Mouse (Mus musculus): ENCODE results near the gene Irf2bpl. TPM values are rescaled to one million over a fixed set of nuclear protein-coding genes. Genes with fewer than 3 reads are reported as not detected.

Gene Irf2bpl
- total and polyA plus RNA-seq, 3 experiments: 7.0 to 19.6 (median 12.1) TPM

GRCm38 (mm10) chr12:86884197-86885058 lies at the start of gene Irf2bpl (continued):
- TF ChIP-seq ZC3H11A (IDR thresholded peaks at IDR 0.05; ENCODE audit: low read depth, low read length): no peak

DNA sequence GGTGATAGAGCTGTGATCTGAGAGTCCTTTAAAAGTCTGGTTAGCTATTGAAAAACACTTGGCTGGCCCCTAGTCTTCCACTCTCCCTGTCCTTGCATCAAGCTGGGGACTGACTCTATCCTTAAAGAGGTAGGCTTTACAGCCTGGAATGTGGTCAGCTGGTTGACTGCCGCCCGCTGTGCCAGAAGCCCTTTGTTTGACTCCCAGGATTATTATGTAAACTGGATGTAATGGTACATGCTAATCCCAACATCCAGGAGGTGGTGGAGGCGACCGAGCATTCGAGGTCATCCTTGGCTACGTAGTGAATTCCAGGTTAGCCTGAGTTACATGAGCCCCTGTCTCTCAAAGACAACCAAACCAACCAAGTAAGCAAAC lies 48.0 kb upstream of the Irf2bpl start:
- Histone ChIP-seq H3K27me3 (replicated peaks) (no peaks in the 10 kb centered on the region), H3K4me3 (replicated peaks in 1 of 3; ENCODE audit: low read depth in 2 of 3, low read length in 2 of 3, poor library complexity in 1 of 3) (no peak overlapping the region), H3K27ac (ENCODE audit: insufficient read depth, low read depth) (no peak overlapping the region), H3K79me2 (replicated peaks; ENCODE audit: control insufficient read depth, extremely low read depth, insufficient read depth, poor library complexity, severe bottlenecking) (no peaks in the 10 kb centered on the region), H3K9me3 (replicated peaks; ENCODE audit: low read length) (peaks cover 16% of the 10 kb centered on the region), H3K4me1 (ENCODE audit: control insufficient read depth in 1 of 2, insufficient read depth in 2 of 2) (peaks cover 0 to 7% of the 10 kb centered on the region in 2 experiments; a peak in 1 of 4 replicates), H3K9ac (ENCODE audit: insufficient read depth, low read depth) (no peak overlapping the region), H3K36me3 (replicated peaks in 1 of 2; ENCODE audit: control insufficient read depth in 1 of 2, insufficient read depth in 1 of 2, low read length in 1 of 2) (no peaks in the 10 kb centered on the region), H3K4me2 (ENCODE audit: insufficient read depth, low read depth, poor library complexity, severe bottlenecking) (no peak overlapping the region)
- in situ Hi-C loops (cut with MboI; ENCODE audit: low pct_ligation_motif_present, low pct_unique_long_range_greater_than_20kb, low sequenced_read_pairs): loop anchor here (10.0 kb wide), 1 partner anchor 158 kb away; no protein-coding TSS in a partner anchor
- TF ChIP-seq UBTF (IDR thresholded peaks at IDR 0.05; ENCODE audit: low read depth, low read length): no peak
- no peak for TF ChIP-seq MAZ (IDR thresholded peaks at IDR 0.05; ENCODE audit: low read depth, low read length)
- no peak for TF ChIP-seq EP300 (IDR thresholded peaks at IDR 0.05; ENCODE audit: low read length)
- TF ChIP-seq USF1 (IDR thresholded peaks at IDR 0.05; ENCODE audit: low read depth, low read length): no peak
- TF ChIP-seq RAD21 (IDR thresholded peaks at IDR 0.05; ENCODE audit: low read depth, low read length): no peak
- TF ChIP-seq ETS1 (conservative IDR thresholded peaks at IDR 0.05; ENCODE audit: low read depth, low read length): no peak
- no peak for TF ChIP-seq NELFE (IDR thresholded peaks at IDR 0.05; ENCODE audit: low read depth, low read length)
- no peak for TF ChIP-seq SMC3 (IDR thresholded peaks at IDR 0.05; ENCODE audit: low read depth, low read length)
- TF ChIP-seq CHD1 (IDR thresholded peaks at IDR 0.05; ENCODE audit: low read depth, low read length): no peak
- no peak for TF ChIP-seq SIN3A (IDR thresholded peaks at IDR 0.05; ENCODE audit: low read length)
- no peak for TF ChIP-seq CTCF (conservative IDR thresholded peaks at IDR 0.05 in 1 of 2, IDR thresholded peaks at IDR 0.05 in 1 of 2; ENCODE audit: low read depth in 2 of 2, low read length in 2 of 2)
- TF ChIP-seq MAX (IDR thresholded peaks at IDR 0.05; ENCODE audit: low read length): no peak
- TF ChIP-seq GABPA (IDR thresholded peaks at IDR 0.05; ENCODE audit: insufficient replicate concordance, low read depth, low read length): no peak
- no peak for TF ChIP-seq ZKSCAN1 (IDR thresholded peaks at IDR 0.05; ENCODE audit: borderline replicate concordance, low read depth, low read length)
- no peak for TF ChIP-seq POLR2AphosphoS2 (IDR thresholded peaks at IDR 0.05; ENCODE audit: low read depth, low read length)
- no peak for TF ChIP-seq RCOR1 (conservative IDR thresholded peaks at IDR 0.05; ENCODE audit: low read depth, low read length)
- no peak for TF ChIP-seq JUND (conservative IDR thresholded peaks at IDR 0.05; ENCODE audit: low read depth, low read length)
- no peak for TF ChIP-seq TCF12 (IDR thresholded peaks at IDR 0.05; ENCODE audit: low read depth, low read length)
- no peak for TF ChIP-seq CHD2 (IDR thresholded peaks at IDR 0.05; ENCODE audit: low read length)
- dilution Hi-C loops (cut with MboI; ENCODE audit: extremely low pct_ligation_motif_present, extremely low pct_unique_long_range_greater_than_20kb, low sequenced_read_pairs): no loop called here
- DNase-seq (ENCODE audit: extremely low read depth): no peak

Measured in CH12.LX (cell line).